Mouse (Mus musculus) megakaryocyte progenitor cell, adult 5-6 weeks (primary cell): ENCODE results near the gene Cacna2d3. TPM values are rescaled to one million over a fixed set of nuclear protein-coding genes. Genes with fewer than 3 reads are reported as not detected.

Source experiments
- total RNA-seq, 2 experiments: library from RNA; stranded (forward) in 1 of 2; stranded (reverse) in 1 of 2; fragments of 157-497, 149-512 nt in 1 of 2; fragments of 200-1000 nt in 1 of 2; gene quantifications; 2 replicates each; pipeline versions ENCODE4 v1.2.3 to v1.2.4; 2015 to 2017

Gene Cacna2d3
- total RNA-seq, 2 experiments from 2014 or later, result not detected

Other genes starting within 250 kb of the Cacna2d3 start
- 80.1 and 88.6 TPM in 2 replicates for gene Selenok, start 246.4 kb upstream of the Cacna2d3 start, total RNA-seq (2015)
- 217 and 228 TPM in 2 replicates for gene Selenok, start 246.4 kb upstream of the Cacna2d3 start, total RNA-seq (2017)